Mouse (Mus musculus) heart, postnatal 25 days (tissue): ENCODE measurements around the gene Ccdc188. TPM values are rescaled to one million over a fixed set of nuclear protein-coding genes. Genes with fewer than 3 reads are reported as not detected.
"Not testable (repeated sequence)": the region's sequence is repeated elsewhere in the genome, so short reads cannot be mapped to it uniquely, and the experiment has no call there.

ENCODE experiments used
- DNase-seq: peaks from one replicate; pipeline ENCODE4 v3.0.0; 2022; ENCODE audit warnings: low spot score
- intact Hi-C: fragments of 180-260 bp; cut with DNase I; formaldehyde crosslinking; loops from one replicate; pipeline ENCODE4 v1.15.1; 2025
- total RNA-seq, 2 experiments: library from RNA; stranded (reverse); gene quantifications; 2 replicates each; pipeline ENCODE4 v1.2.3; 2021

Ccdc188 gene
- total RNA-seq, result not detected

DNA sequence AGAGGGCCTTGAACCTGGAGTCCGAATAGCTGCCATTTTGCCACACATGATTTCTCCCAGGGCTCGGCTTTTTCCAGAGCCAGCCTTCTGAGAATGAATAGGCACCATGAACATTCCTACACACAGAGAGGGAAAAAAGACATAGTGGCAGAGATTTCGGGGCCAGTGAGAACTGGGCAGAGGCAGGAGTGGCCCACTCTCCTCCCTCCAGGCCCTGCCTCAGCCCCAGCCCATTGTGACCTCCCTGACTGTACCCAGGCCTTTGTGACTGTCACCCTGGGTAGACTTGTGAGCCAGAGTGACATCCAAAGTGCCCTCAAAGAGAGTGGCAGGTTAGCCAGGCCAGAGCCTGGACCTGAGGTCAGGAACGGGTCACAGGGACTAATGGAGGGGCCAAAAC is at the start of gene Ccdc188:
TSS of gene Ccdc188 (plus strand) at position 301 of the 400 bp plus-strand sequence.
- intact Hi-C loops, result no loop called here
- DNase-seq, result no peak

- intact Hi-C loops, result no loop called here
- no peak for DNase-seq
Observed at GRCm38 (mm10) chr16:18169156-18169555, 48.5 kb upstream of the Ccdc188 start.

- DNase-seq, result no peak
Observed at GRCm38 (mm10) chr16:18169776-18170175, 47.9 kb upstream of the Ccdc188 start.

GRCm38 (mm10) chr16:18172266-18172855 is 45.3 kb upstream of the Ccdc188 start:
- DNase-seq, result peak; percentile 26
- intact Hi-C loops, result loop anchor here (2.0 kb wide), 1 partner anchor 38 kb away; no protein-coding TSS in a partner anchor

More at GRCm38 (mm10) chr16:18169776-18170175, 47.9 kb upstream of the Ccdc188 start:
- intact Hi-C loops, result no loop called here

GRCm38 (mm10) chr16:18173231-18173630 is 44.4 kb upstream of the Ccdc188 start:
- intact Hi-C loops, result loop anchor here (1.0 to 2.0 kb wide), 3 partner anchors 38 to 65 kb away; no protein-coding TSS in a partner anchor
- DNase-seq, result no peak

GRCm38 (mm10) chr16:18173788-18174187 is 43.9 kb upstream of the Ccdc188 start:
- intact Hi-C loops, result loop anchor here (1.0 to 2.0 kb wide), 3 partner anchors 37 to 65 kb away; no protein-coding TSS in a partner anchor
- DNase-seq, result no peak

GRCm38 (mm10) chr16:18175817-18176541 is 41.7 kb upstream of the Ccdc188 start:
- intact Hi-C loops, result no loop called here
- no peak for DNase-seq

- intact Hi-C loops, result no loop called here
- DNase-seq, result no peak
Observed at GRCm38 (mm10) chr16:18176758-18177157, 40.9 kb upstream of the Ccdc188 start.

GRCm38 (mm10) chr16:18179591-18179990 is 38.1 kb upstream of the Ccdc188 start:
- no peak for DNase-seq
- intact Hi-C loops, result no loop called here

GRCm38 (mm10) chr16:18181398-18181797 is 36.3 kb upstream of the Ccdc188 start:
- intact Hi-C loops, result no loop called here
- no peak for DNase-seq

GRCm38 (mm10) chr16:18182766-18183165 is 34.9 kb upstream of the Ccdc188 start:
- intact Hi-C loops, result no loop called here
- DNase-seq, result no peak

- intact Hi-C loops, result no loop called here
- DNase-seq, result no peak
Observed at GRCm38 (mm10) chr16:18185715-18186449, 31.8 kb upstream of the Ccdc188 start.

DNA sequence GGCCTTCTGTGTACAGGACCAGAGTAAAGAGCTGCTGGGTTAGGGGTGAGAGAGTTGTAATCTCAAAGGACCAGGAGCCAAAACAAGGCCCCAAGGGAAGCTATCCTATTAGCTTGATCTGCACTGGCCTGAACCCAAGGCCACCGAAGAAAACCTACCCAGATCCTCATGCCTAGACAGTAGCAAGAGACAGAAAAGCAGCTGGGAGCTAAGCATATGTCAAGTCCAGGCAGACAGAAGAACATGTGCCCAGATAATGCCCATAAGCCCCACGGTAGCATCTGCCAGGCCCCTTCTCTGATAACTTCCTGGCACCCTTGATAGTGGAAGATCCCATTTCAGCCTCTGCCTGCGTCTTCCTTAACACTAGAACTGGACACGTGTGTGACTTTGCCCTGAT is 30.9 kb upstream of the Ccdc188 start:
- intact Hi-C loops, result no loop called here
- no peak for DNase-seq

DNA sequence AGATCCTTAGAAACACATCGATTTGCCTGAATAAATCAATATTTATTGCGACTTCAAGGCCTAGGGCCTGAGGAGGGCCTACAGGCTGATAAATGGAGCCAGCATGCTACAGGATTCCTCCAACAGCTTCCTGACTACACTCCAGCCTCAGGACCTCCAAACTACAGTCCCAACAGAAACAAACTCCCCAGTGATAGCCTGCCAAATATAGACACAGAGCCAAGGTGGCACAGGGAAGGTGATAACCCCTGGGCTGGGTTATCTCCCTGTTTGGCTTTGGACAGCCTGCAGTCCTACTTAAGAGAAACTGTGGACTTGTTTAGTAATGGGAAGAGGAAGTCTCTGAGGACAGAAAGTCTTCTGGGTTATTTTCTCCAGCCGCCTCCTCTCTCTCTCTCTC is 30.5 kb upstream of the Ccdc188 start:
- intact Hi-C loops, result no loop called here
- no peak for DNase-seq

DNA sequence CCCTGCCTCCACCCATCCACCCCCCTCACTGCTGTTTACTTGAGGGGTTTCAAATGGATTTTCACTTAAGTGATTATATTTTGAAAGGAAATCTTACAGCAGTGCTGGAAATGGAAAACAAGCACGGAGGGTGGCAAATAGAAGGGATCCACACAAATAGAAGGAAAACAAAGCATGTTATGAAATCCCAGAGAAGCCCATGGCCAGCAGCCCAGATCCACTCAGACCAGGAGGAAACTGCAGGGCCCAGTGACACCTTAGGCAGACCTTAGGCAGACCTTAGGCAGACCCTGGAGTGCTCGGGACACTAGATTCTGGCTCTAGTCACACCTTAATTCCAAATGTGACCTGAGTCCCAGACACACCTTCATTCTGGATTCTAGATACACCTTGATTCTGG is 26.7 kb upstream of the Ccdc188 start:
- intact Hi-C loops, result no loop called here
- DNase-seq, result no peak

DNA sequence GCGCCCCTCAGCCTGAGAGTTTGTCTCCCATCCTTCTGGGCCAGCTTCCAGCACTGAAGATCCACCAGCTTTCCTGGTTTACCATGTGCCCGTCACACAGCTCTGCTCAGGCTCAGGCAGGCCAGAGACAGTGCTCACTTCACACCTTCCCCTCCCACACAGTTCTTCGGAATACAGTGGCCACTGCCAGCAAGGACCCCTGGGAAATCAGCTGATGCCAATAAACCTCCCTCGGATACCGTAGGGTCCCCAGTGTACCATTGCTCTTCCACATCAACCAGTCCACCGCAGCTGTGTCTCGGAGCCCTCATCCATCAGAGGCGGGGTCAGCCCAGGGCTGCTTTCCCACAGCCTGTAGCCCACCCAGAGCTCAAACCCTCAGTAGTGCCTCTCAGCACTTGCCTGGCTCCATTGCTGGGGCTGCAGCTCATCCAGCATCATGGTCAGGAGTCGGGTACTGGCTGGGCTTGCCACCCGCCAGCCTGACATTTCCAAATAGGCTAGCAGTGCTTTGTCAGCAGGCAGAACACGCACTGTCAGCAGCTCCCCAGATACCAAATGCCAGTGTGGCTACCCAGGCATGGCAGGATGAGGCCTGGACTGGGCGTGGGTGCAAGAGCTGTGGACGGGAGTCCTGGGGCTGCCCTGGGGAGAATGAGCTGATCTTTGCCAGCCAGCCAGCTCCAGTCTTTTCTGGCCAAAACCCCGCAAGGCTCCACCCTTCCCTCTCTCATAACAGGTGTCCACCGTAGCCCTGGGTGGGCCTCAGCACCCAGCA is 23.3 kb upstream of the Ccdc188 start:
- no peak for DNase-seq
- intact Hi-C loops, result no loop called here

- intact Hi-C loops, result no loop called here
- DNase-seq, result no peak
Observed at GRCm38 (mm10) chr16:18195068-18195467, 22.6 kb upstream of the Ccdc188 start.

DNA sequence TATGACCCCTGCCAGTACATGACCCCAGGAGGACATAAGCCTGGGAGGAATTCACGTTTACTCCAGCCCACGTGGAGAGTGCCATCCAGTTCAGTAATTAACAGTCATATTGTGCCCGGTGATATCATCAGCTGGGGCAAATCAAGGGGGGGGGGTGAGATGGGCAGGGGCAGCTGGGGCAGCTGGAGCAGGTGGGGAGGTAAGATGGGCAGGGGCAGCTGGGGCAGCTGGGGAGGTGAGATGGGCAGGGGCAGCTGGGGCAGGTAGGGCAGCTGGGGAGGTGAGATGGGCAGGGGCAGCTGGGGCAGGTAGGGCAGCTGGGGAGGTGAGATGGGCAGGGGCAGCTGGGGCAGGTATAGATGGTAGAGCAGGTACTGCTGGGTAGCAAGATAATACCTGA is 22.1 kb upstream of the Ccdc188 start:
- intact Hi-C loops, DNase-seq: not testable (repeated sequence)

DNA sequence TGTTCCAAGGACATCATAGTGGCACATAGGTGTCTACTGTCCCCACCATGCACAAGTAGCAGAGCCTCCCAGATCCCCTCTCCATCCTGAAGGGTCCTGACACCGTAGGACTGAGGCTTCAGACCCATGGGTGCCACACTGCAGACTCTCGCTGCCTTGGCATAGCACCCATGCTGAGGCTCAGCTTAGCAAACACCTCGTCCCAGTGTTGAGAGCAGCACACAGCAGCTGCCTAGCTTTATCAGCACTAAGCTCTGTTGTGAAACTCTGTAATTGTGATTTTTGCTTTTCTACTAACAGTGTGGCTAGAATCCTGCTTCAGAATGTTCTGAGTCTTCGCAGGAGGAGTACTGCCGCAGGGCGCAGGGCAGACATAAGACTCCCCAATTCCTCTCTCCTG is 19.8 kb upstream of the Ccdc188 start:
- DNase-seq, result no peak
- intact Hi-C loops, result no loop called here
